Mouse (Mus musculus) lung, adult 2 months (tissue): ENCODE measurements around the gene Selenof. TPM values are rescaled to one million over a fixed set of nuclear protein-coding genes. Genes with fewer than 3 reads are reported as not detected.

ENCODE experiments used
- DNase-seq: peaks from one replicate; pipeline ENCODE4 v3.0.0; 2022
- H3K4me1 ChIP-seq: fragments of 200-500 bp; 2 replicates; pipeline ENCODE4 v1.6.1; 2011; ENCODE audit warnings: low read length; ENCODE audit not compliant: control insufficient read depth, insufficient read depth
- H3K4me3 ChIP-seq: fragments of 200-500 bp; replicated peaks from 2 replicates; pipeline ENCODE3; 2011; ENCODE audit warnings: low read depth, mild to moderate bottlenecking, control low read depth, low read length; ENCODE audit errors: extremely low read depth
- CTCF ChIP-seq: fragments of 200-500 bp; IDR thresholded peaks from 2 replicates; pipeline ENCODE4 v1.5.1; 2011; ENCODE audit warnings: mild to moderate bottlenecking, low read length, control low read depth; ENCODE audit not compliant: insufficient read depth
- POLR2A ChIP-seq: fragments of 200-500 bp; IDR thresholded peaks from 2 replicates; pipeline ENCODE4 v1.6.1; 2011; ENCODE audit warnings: low read depth, mild to moderate bottlenecking, control low read depth, low read length, borderline replicate concordance; ENCODE audit errors: extremely low read depth
- WGBS: fragments of 180-500 bp; shearing (Covaris S2); methylation state at CpG from one replicate; pipeline ENCODE4 v1.1.7; 2018; 5-methylcytosine and 5-hydroxymethylcytosine counted together
- polyA plus RNA-seq: library from polyadenylated mRNA; depleted of rRNA; stranded (reverse); fragments of >200 nt; gene quantifications from 2 replicates; pipeline ENCODE4 v1.2.3, GENCODE M21; 2012

Selenof gene
- polyA plus RNA-seq, 1 experiment = 228 TPM

- no peak overlapping the region for H3K4me3 ChIP-seq
- TF ChIP-seq POLR2A (no peak), CTCF (no peak)
- H3K4me1 ChIP-seq = peaks cover 19% of the 10 kb centered on the region
- DNase-seq = no peak
- WGBS = 60% methylated on average over 10 of the region's 10 CpGs
Measured at GRCm38 (mm10) chr3:144577366-144578340, 7.5 kb downstream of the Selenof start.

GRCm38 (mm10) chr3:144578921-144579320 lies 8.8 kb downstream of the Selenof start:
- H3K4me3 ChIP-seq = no peak overlapping the region
- WGBS = 85% methylated on average over 4 of the region's 4 CpGs
- no peak for TF ChIP-seq CTCF
- TF ChIP-seq POLR2A = no peak
- peaks cover 17% of the 10 kb centered on the region for H3K4me1 ChIP-seq
- DNase-seq = no peak

- peaks cover 20% of the 10 kb centered on the region for H3K4me1 ChIP-seq
- no peak for DNase-seq
- no peak for TF ChIP-seq POLR2A
- no peak for TF ChIP-seq CTCF
- no peak overlapping the region for H3K4me3 ChIP-seq
- 62% methylated on average over 5 of the region's 5 CpGs for WGBS
Measured at GRCm38 (mm10) chr3:144579796-144580195, 9.7 kb downstream of the Selenof start.

DNA sequence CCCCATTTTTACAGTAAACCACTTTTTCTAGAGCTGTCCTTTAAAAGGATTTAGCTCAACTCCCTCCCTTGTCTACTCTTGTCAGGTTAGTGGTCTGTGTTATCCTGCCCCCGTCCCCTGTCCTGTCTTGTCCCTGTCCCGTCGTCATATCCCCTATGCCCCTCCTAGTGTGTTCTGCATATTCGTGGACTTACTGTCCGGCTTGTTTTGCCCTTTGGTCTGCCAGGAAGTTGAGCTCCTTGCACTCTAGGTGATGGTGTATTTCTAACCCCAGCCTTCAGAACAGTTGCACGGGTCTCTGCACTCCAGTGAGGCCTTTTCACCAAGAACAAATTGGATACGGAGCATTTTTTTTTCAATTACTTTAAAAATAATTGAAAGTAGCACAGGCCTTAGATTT lies 10.2 kb downstream of the Selenof start:
- Histone ChIP-seq H3K4me1 (peaks cover 20% of the 10 kb centered on the region), H3K4me3 (no peak overlapping the region)
- TF ChIP-seq CTCF (no peak), POLR2A (no peak)
- DNase-seq = no peak
- 61% methylated on average over 7 of the region's 7 CpGs for WGBS

GRCm38 (mm10) chr3:144581842-144582241 lies 11.7 kb downstream of the Selenof start:
- WGBS = 49% methylated on average over 3 of the region's 3 CpGs
- no peak for TF ChIP-seq POLR2A
- TF ChIP-seq CTCF = no peak
- Histone ChIP-seq H3K4me1 (peaks cover 26% of the 10 kb centered on the region), H3K4me3 (no peak overlapping the region)
- DNase-seq = no peak

DNA sequence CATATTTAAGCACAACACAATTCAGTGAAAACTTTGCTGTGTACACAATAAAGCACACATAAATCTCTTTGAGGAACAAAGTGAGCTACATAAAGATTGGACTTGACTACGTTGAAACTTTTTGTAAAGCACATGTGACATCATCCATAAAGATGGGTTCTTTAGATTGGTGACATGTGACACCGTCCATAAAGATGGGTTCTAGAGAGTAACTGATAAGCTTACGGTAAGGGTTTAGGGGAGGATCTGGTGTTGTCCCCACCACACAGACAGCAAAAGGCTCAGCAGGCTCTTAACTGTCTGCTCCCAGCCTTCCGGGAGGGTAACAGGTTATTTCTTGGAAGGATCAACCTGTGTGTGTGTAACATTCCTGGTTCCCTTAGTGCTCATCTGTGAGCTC lies 12.2 kb downstream of the Selenof start:
- TF ChIP-seq CTCF (no peak), POLR2A (no peak)
- 68% methylated on average over 4 of the region's 4 CpGs for WGBS
- H3K4me3 ChIP-seq = no peak overlapping the region
- H3K4me1 ChIP-seq = peaks cover 29% of the 10 kb centered on the region
- DNase-seq = no peak

- Histone ChIP-seq H3K4me1 (peaks cover 27% of the 10 kb centered on the region), H3K4me3 (no peak overlapping the region)
- no peak for DNase-seq
- TF ChIP-seq CTCF (no peak), POLR2A (no peak)
- 31% methylated on average over 5 of the region's 5 CpGs for WGBS
Measured at GRCm38 (mm10) chr3:144583789-144584188, 13.7 kb downstream of the Selenof start.

DNA sequence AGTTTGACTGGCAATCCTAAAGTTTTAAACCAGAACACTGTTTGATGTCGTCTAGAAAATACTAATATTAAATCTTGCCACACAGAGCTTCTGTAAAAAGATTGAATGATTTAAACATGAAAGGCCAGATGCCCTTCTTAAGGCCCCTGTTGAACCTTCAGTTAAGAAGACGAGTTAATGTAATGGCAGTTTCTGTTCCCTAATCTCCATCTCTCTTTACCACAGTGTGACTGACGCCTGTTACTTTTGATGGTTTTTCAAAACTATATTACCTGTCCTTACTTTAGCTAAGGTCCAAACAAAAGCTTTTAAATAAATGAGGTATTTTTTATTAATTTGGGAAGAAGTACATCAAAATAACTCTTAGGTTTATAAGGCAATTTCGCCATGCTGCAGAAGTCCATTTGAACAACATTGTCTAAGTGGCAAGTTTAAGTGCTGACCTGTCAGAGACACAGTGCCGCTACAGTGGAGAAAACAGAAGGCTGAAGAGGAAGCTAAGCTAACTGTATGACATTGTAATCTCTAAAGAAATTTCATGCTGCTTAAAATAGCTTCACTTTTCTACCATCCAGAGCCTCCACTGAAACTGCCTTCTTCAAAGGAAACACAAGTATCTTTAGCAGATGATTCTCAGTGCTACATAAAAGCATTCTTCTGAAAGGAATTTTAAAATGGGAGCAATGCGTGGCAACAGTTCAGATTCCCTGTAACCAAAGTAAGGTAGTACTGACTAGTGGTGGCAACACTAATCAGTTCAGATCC lies 14.9 kb downstream of the Selenof start:
- TF ChIP-seq CTCF (no peak), POLR2A (no peak)
- peaks cover 24% of the 10 kb centered on the region for H3K4me1 ChIP-seq
- DNase-seq = no peak
- H3K4me3 ChIP-seq = no peak overlapping the region
- 61% methylated on average over 6 of the region's 6 CpGs for WGBS

- WGBS = 63% methylated on average over 7 of the region's 7 CpGs
- DNase-seq = no peak
- Histone ChIP-seq H3K4me1 (peaks cover 24% of the 10 kb centered on the region), H3K4me3 (no peak overlapping the region)
- no peak for TF ChIP-seq CTCF
- no peak for TF ChIP-seq POLR2A
Measured at GRCm38 (mm10) chr3:144586731-144587130, 16.6 kb downstream of the Selenof start.
